Mouse (Mus musculus) cerebral cortex, adult 2 months (tissue): ENCODE results near the gene Ly86.

ENCODE experiments used
- whole genome bisulfite sequencing: fragments of 180-500 bp; shearing (Covaris S2); methylation state at CpG from one replicate; pipeline ENCODE4 v1.1.7; 2018; 5-methylcytosine and 5-hydroxymethylcytosine counted together

Ly86 gene

GRCm38 (mm10) chr13:37344909-37345772 lies at the start of gene Ly86:
TSS of gene Ly86 (plus strand) at chr13:37345208.
- 90% methylated on average over 28 of the region's 28 CpGs for WGBS

- WGBS = 59% methylated on average over 5 of the region's 5 CpGs
Measured at GRCm38 (mm10) chr13:37297886-37298285, 47.1 kb upstream of the Ly86 start.

GRCm38 (mm10) chr13:37298856-37299255 lies 46.2 kb upstream of the Ly86 start:
- 24% methylated on average over 1 of the region's 1 CpGs for WGBS

GRCm38 (mm10) chr13:37302877-37303276 lies 42.1 kb upstream of the Ly86 start:
- WGBS = 66% methylated on average over 5 of the region's 5 CpGs

- 62% methylated on average over 4 of the region's 4 CpGs for WGBS
Measured at GRCm38 (mm10) chr13:37308006-37308405, 37.0 kb upstream of the Ly86 start.

- WGBS = 42% methylated on average over 5 of the region's 5 CpGs
Measured at GRCm38 (mm10) chr13:37309296-37309695, 35.7 kb upstream of the Ly86 start.

- WGBS = 66% methylated on average over 8 of the region's 8 CpGs
Measured at GRCm38 (mm10) chr13:37310331-37310730, 34.7 kb upstream of the Ly86 start.

GRCm38 (mm10) chr13:37311555-37312221 lies 33.3 kb upstream of the Ly86 start:
- 43% methylated on average over 27 of the region's 27 CpGs for WGBS

- WGBS = 3% methylated on average over 25 of the region's 25 CpGs
Measured at GRCm38 (mm10) chr13:37312222-37312928, 32.6 kb upstream of the Ly86 start.

- WGBS = 23% methylated on average over 4 of the region's 4 CpGs
Measured at GRCm38 (mm10) chr13:37312951-37313350, 32.1 kb upstream of the Ly86 start.

- 85% methylated on average over 3 of the region's 3 CpGs for WGBS
Measured at GRCm38 (mm10) chr13:37325504-37325903, 19.5 kb upstream of the Ly86 start.

- 77% methylated on average over 8 of the region's 8 CpGs for WGBS
Measured at GRCm38 (mm10) chr13:37329747-37330146, 15.3 kb upstream of the Ly86 start.

GRCm38 (mm10) chr13:37330971-37331370 lies 14.0 kb upstream of the Ly86 start:
- WGBS = 86% methylated on average over 4 of the region's 4 CpGs

- WGBS = 75% methylated on average over 4 of the region's 4 CpGs
Measured at GRCm38 (mm10) chr13:37332779-37333543, 12.0 kb upstream of the Ly86 start.

GRCm38 (mm10) chr13:37333544-37333870 lies 11.5 kb upstream of the Ly86 start:
- 76% methylated on average over 1 of the region's 1 CpGs for WGBS

- WGBS = 79% methylated on average over 4 of the region's 4 CpGs
Measured at GRCm38 (mm10) chr13:37337269-37337668, 7.7 kb upstream of the Ly86 start.

GRCm38 (mm10) chr13:37337871-37338270 lies 7.1 kb upstream of the Ly86 start:
- 84% methylated on average over 7 of the region's 7 CpGs for WGBS

GRCm38 (mm10) chr13:37342804-37343203 lies 2.2 kb upstream of the Ly86 start:
- WGBS = 69% methylated on average over 1 of the region's 1 CpGs

- WGBS = 90% methylated on average over 10 of the region's 10 CpGs
Measured at GRCm38 (mm10) chr13:37345823-37346222, 815 bp downstream of the Ly86 start.

- WGBS = 79% methylated on average over 8 of the region's 8 CpGs
Measured at GRCm38 (mm10) chr13:37347871-37348595, 3.0 kb downstream of the Ly86 start.

- WGBS = 75% methylated on average over 5 of the region's 5 CpGs
Measured at GRCm38 (mm10) chr13:37349051-37349450, 4.0 kb downstream of the Ly86 start.
